Mouse (Mus musculus): ENCODE results near the gene Pnkd. TPM values are rescaled to one million over a fixed set of nuclear protein-coding genes. Genes with fewer than 3 reads are reported as not detected.
"Not testable (repeated sequence)": the region's sequence is repeated elsewhere in the genome, so short reads cannot be mapped to it uniquely, and the experiment has no call there.

Pnkd gene
- polyA plus RNA-seq, 1 experiment from 2014 or later: 119 TPM

DNA sequence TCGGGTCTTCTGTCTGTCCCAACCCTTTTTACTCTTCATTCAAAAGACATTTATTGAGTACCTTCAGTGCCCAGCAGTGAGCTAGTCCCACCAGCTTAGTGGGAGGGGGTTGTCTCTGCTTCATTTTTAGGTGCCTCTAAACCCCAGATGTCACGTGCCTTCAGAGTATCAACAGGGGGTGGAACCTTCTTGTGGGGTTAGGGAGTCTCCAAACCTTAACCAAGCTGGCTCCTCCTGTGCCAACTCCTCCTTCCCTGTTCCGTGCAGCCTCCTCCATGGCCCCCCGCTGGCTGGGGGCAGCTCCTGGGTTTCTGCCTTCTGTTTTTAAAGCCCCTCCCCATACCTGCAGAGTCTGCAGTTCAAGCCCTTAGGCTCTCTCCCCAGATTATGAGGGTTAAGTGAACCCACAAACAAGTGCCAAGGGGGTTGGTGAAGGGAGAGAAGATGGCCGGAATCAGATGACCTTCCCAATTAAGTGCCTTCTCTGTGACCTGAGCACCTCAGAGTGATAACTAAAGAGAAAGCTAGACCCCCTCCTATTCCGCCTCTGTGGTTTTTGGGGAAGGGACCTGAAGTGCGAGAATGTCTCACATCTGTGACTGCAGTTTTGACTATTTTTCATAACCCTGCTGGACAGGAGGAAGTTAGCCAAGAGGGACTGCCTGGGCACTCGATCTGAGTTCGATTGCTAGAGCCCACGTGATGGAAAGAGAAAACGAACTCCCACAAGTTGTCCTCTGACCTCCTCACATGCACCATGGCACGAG is 111.9 kb downstream of the Pnkd start:
- Histone ChIP-seq H3K4me3 (peak overlapping the region; percentile 44), H3K9ac (peak overlapping the region; percentile 68), H3K4me1 (replicated peaks) (peaks cover 35% of the 10 kb centered on the region), H3K27ac (replicated peaks) (0 out of 2 replicates have a peak overlapping the region, but pooled peaks have one; percentile 59), H3K36me3 (peaks cover 19% of the 10 kb centered on the region), H3K4me2 (peak overlapping the region; percentile 77)
- H3K27me3 ChIP-seq; H3K9me3 ChIP-seq; ATAC-seq (ENCODE audit: low read depth): not testable (repeated sequence)
- WGBS: 7% methylated on average over 12 of the region's 12 CpGs

DNA sequence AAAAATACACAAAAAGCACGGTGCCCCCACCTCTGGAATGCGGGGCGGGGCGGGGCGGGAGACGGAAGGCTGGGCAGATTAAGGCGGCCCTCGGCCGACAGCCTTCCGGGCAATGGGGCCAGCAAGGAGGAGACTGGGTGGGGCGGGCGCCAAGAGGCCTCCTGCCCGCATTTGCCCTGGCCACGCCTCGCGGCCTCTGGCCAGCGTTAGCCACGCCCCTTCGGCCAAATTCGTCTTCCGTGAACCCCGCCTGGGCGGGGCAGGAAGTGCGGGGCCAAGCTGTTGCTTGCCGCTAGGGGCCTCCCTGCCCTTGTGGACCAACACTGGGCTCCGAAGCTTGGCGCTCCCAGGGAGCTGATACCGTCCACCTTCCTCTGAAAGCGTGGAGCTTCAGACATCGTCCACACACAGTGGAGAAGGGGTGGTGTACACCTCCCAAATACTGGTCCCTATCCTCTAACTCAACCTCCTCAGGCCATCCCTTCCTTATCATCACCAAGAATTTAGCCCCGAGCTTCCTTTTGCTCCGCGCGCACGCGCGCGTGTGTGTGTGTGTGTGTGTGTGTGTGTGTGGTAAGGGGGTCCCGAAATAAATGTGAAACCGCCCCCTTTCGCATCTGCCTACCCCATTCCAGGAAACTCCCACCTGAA is 112.7 kb downstream of the Pnkd start:
- H3K27me3 ChIP-seq: no peaks in the 10 kb centered on the region
- H3K9me3 ChIP-seq: no peaks in the 10 kb centered on the region
- peak overlapping the region; percentile 68 for H3K9ac ChIP-seq
- peak overlapping the region; percentile 77 for H3K4me2 ChIP-seq
- peaks cover 31% of the 10 kb centered on the region for H3K4me1 ChIP-seq (replicated peaks)
- ATAC-seq (ENCODE audit: low read depth): peak; percentile 83
- H3K36me3 ChIP-seq: peaks cover 19% of the 10 kb centered on the region
- WGBS: under 1% methylated on average over 40 of the region's 41 CpGs
- H3K27ac ChIP-seq (replicated peaks): peak overlapping the region; percentile 59
- peak overlapping the region; percentile 44 for H3K4me3 ChIP-seq

DNA sequence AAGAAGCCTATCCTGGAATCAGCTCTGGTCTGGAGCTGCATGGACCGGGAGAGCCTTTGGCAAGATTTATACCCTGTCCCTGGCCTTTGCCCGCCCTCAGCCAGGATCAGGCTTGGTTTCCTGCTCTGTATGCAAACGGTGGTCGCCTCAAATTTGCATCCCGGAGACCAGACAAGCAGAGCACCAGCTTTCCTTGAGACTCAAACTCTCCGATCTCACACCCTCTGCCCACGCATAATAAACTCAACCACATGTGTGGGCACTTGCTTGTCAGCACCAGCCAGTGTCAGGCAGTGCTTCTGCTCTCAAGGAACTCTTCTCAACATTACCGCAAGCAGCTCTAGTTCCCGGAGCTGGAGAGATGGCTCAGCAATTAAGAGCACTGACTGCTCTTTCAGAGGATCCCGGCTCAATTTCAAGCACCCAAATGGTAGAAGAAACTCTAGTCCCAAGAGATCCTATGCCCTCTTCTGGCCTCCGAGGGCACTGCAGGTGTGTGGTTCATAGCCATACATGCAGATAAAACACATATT is 113.3 kb downstream of the Pnkd start:
- Histone ChIP-seq H3K27me3 (no peaks in the 10 kb centered on the region), H3K4me2 (peak overlapping the region; percentile 77), H3K27ac (replicated peaks) (peak overlapping the region; percentile 59), H3K4me1 (replicated peaks) (peaks cover 25% of the 10 kb centered on the region), H3K9me3 (no peaks in the 10 kb centered on the region), H3K4me3 (peak overlapping the region; percentile 44), H3K36me3 (peaks cover 19% of the 10 kb centered on the region), H3K9ac (peak overlapping the region; percentile 68)
- peak; percentile 19 for ATAC-seq (ENCODE audit: low read depth)
- WGBS: 4% methylated on average over 11 of the region's 11 CpGs

DNA sequence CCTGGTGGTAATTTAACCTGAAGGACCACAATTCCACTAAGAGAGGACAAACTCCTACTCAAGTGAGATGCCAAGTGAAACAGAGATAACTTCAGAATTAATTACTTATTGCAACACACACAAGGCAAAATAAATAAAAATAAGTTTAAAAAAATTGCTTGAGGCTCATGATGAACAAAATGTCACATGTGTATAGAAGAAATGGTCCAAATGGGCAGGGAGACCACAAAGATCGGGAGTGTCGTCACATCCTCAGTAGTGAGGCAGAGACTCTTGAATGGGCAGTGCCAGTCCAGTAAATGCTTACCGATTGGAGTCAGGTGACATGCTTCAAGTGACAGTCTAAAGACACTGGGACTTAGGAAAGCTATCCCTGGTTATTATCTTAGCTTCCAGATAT is 115.8 kb downstream of the Pnkd start:
- Histone ChIP-seq H3K36me3 (0 out of 2 replicates have a peak, but pooled peaks cover under 1% of the 10 kb centered on the region), H3K9me3 (no peaks in the 10 kb centered on the region), H3K9ac (no peak overlapping the region), H3K27ac (replicated peaks) (no peak overlapping the region), H3K4me3 (no peak overlapping the region), H3K4me2 (no peak overlapping the region), H3K27me3 (no peaks in the 10 kb centered on the region), H3K4me1 (replicated peaks) (peaks cover 16% of the 10 kb centered on the region)
- 86% methylated on average over 3 of the region's 3 CpGs for WGBS
- no peak for ATAC-seq (ENCODE audit: low read depth)

DNA sequence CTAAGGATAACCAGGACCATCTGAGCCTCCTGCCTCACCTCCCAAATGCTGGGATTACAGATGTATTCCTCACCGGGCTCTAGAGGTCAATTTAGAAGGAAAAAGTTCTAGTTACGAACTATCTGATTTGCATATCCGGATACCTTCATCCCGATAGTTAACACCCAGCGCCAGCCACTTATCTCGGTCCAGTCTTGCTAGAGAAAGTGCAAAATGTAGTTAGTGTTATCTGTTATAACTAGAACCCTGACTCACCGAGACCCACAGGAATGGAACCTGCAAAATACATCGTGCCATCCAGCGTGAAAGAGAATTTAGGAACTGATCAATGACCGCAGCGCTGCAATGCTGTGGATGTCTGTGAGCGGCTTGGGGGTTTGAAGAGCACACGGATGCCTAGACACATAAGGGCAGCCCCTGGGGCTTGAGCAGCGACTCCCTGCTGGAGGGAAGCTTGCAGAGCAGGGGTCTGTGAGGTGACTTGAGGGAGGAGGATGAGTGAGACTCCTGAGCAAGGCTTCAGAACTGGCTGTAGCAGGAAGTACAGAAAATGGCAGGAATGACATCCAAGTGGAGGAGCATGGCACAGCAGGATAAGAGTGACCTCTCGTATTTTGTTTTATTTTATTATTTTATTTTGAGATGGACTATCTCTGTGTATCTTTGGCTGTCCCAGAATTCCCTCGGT is 116.4 kb downstream of the Pnkd start:
- no peaks in the 10 kb centered on the region for H3K9me3 ChIP-seq
- H3K4me1 ChIP-seq (replicated peaks): peaks cover 16% of the 10 kb centered on the region
- WGBS: 57% methylated on average over 16 of the region's 16 CpGs
- H3K4me3 ChIP-seq: no peak overlapping the region
- no peaks in the 10 kb centered on the region for H3K27me3 ChIP-seq
- no peak overlapping the region for H3K9ac ChIP-seq
- no peak for ATAC-seq (ENCODE audit: low read depth)
- H3K4me2 ChIP-seq: no peak overlapping the region
- H3K36me3 ChIP-seq: no peaks in the 10 kb centered on the region
- no peak overlapping the region for H3K27ac ChIP-seq (replicated peaks)

MicroRNAs within 50 kb of the gene (microRNA counts, 519-probe panel; counts per million panel counts)
- 3,699 counts per million, percentile 55 among the panel's probes with 10 or more counts for microRNA mmu-miR-26b

Small RNA genes lying within 50 kb of the gene (microRNA-seq; reads per million reads assigned to microRNA genes)
- 10,073 reads per million, percentile 96 among the genes with 10 or more reads in this experiment for gene Mir26b

Other genes starting within 250 kb of the Pnkd start
- 15.8 and 17.0 TPM in 2 replicates for gene Tns1, start 160.5 kb upstream of the Pnkd start, polyA plus RNA-seq (2015; fragmentation: Nextera tagmentation; extraction: Ambion mirVana)
- 0.14 TPM in 1 of 2 replicates, not detected in the other for gene Rufy4, start 159.4 kb upstream of the Pnkd start, polyA plus RNA-seq (2015; fragmentation: Nextera tagmentation; extraction: Ambion mirVana)
- gene Cxcr2, start 130.9 kb upstream of the Pnkd start, polyA plus RNA-seq (2015; fragmentation: Nextera tagmentation; extraction: Ambion mirVana): 0.12 and 0.15 TPM in 2 replicates
- gene Cxcr1, start 90.3 kb upstream of the Pnkd start, polyA plus RNA-seq (2015; fragmentation: Nextera tagmentation; extraction: Ambion mirVana): not detected in 2 replicates
- gene Arpc2, start 48.8 kb upstream of the Pnkd start, polyA plus RNA-seq (2015; fragmentation: Nextera tagmentation; extraction: Ambion mirVana): 436 and 457 TPM in 2 replicates
- 0.28 TPM in 1 of 2 replicates, not detected in the other for gene Gpbar1, start 6.4 kb upstream of the Pnkd start, polyA plus RNA-seq (2015; fragmentation: Nextera tagmentation; extraction: Ambion mirVana)
- gene Aamp, start 192 bp upstream of the Pnkd start, polyA plus RNA-seq (2015; fragmentation: Nextera tagmentation; extraction: Ambion mirVana): 195 and 200 TPM in 2 replicates
- gene Tmbim1, start 20.7 kb downstream of the Pnkd start, polyA plus RNA-seq (2015; fragmentation: Nextera tagmentation; extraction: Ambion mirVana): 9.0 and 10.9 TPM in 2 replicates
- gene Catip, start 77.2 kb downstream of the Pnkd start, polyA plus RNA-seq (2015; fragmentation: Nextera tagmentation; extraction: Ambion mirVana): 0.73 and 1.1 TPM in 2 replicates
- 2.7 and 3.1 TPM in 2 replicates for gene Slc11a1, start 90.3 kb downstream of the Pnkd start, polyA plus RNA-seq (2015; fragmentation: Nextera tagmentation; extraction: Ambion mirVana)
- gene Ctdsp1, start 106.6 kb downstream of the Pnkd start, polyA plus RNA-seq (2015; fragmentation: Nextera tagmentation; extraction: Ambion mirVana): 22.5 and 27.1 TPM in 2 replicates
- gene Vil1, start 124.4 kb downstream of the Pnkd start, polyA plus RNA-seq (2015; fragmentation: Nextera tagmentation; extraction: Ambion mirVana): 0.10 and 0.12 TPM in 2 replicates
- 46.8 and 48.9 TPM in 2 replicates for gene Cnot9, start 221.1 kb downstream of the Pnkd start, polyA plus RNA-seq (2015; fragmentation: Nextera tagmentation; extraction: Ambion mirVana)